Mouse (Mus musculus) granulocyte monocyte progenitor cell, adult 5-6 weeks (primary cell): ENCODE results near the gene Rbm38. TPM values are rescaled to one million over a fixed set of nuclear protein-coding genes. Genes with fewer than 3 reads are reported as not detected.
A peak's percentile ranks its signal among the peaks of the same experiment; 100 is the strongest.

Experiments used
- ATAC-seq: replicated peaks from 2 replicates; pipeline ENCODE4 v1.8.0; 2016; ENCODE audit warnings: mild to moderate bottlenecking, moderate TSS enrichment, inconsistent platforms; ENCODE audit not compliant: poor library complexity, severe bottlenecking
- total RNA-seq, 2 experiments: library from RNA; stranded (forward) in 1 of 2; stranded (reverse) in 1 of 2; fragments of 200-712, 200-1000 nt in 1 of 2; fragments of >200 nt in 1 of 2; fragmentation: Nextera tagmentation in 1 of 2; gene quantifications; 2 replicates each; pipeline ENCODE4 v1.2.3; 2014 to 2017

The Rbm38 gene
- total RNA-seq, 2 experiments from 2014 or later, result 60.4 to 197 TPM

GRCm38 (mm10) chr2:173053846-173054245 lies 33.5 kb downstream of the Rbm38 start:
- no peak for ATAC-seq

- 0 out of 2 replicates have a peak, but pooled peaks have one; percentile 7 for ATAC-seq
These were observed 36.1 kb downstream of the Rbm38 start for GRCm38 (mm10) chr2:173056303-173056881.

DNA sequence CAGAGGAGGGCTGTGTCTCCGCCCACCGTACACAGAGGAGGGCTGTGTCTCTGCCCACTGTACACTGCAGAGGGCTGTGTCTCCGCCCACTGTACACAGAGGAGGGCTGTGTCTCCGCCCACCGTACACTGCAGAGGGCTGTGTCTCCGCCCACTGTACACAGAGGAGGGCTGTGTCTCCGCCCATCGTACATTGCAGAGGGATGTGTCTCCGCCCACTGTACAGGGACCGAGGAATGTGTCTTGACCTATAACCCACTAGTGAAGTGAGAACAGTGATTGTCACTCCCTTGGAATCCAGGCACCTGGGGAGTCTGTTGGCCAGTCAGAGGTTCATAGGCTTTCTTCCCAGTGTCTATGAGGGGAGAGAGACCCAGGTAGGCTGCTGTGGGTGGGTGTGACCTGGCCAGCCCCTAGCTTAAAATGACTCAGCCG lies 36.6 kb downstream of the Rbm38 start:
- ATAC-seq, result peak; percentile 64

GRCm38 (mm10) chr2:173057623-173058022 lies 37.3 kb downstream of the Rbm38 start:
- no peak for ATAC-seq

GRCm38 (mm10) chr2:173058263-173058662 lies 38.0 kb downstream of the Rbm38 start:
- no peak for ATAC-seq

- no peak for ATAC-seq
These were observed 40.2 kb downstream of the Rbm38 start for GRCm38 (mm10) chr2:173060450-173060849.

DNA sequence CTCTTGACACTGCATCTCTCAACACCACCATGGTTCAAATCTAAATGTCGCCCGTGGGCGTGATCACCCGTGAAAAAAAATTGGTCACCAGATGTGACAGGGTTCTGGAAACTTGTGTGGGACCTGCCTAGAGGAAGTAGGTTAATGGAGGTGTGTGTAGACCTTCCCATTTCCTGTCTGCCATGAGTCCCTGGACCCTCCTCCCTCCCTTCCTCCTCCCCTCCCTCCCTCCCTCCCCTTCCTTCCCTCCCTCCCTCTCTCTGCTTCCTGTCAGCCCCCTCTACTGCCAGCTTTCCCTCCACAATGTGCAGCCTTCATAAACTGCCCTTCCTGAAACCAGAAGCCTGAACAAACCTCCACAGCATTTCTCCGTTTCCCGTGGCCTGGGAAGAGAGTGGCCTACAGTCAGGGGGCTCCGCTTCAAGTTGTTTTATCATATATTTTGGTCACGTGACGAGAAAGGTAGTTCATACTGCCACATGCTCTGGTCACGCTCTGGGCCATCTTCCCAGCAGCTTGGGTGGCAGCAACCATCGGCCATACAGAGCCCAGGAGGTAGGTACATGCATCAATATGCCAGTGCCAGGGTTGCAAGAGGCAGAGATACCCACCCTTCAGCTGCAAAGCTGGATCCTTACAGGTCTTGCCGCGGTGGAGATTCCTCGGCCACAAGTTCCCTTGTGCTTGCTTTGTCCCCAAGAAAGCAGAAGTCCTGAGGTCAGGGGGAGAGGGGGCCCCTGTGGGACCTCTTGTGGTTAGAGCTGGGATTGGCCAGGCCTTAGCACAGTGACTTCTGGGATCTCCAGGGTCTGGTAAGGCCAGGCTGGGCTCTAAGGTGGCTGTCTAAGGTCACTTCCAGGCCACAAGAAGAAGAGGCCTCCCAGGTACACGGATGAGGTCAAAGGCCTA lies 41.4 kb downstream of the Rbm38 start:
- ATAC-seq, result peak; percentile 82

GRCm38 (mm10) chr2:173063219-173063618 lies 42.9 kb downstream of the Rbm38 start:
- ATAC-seq, result no peak

DNA sequence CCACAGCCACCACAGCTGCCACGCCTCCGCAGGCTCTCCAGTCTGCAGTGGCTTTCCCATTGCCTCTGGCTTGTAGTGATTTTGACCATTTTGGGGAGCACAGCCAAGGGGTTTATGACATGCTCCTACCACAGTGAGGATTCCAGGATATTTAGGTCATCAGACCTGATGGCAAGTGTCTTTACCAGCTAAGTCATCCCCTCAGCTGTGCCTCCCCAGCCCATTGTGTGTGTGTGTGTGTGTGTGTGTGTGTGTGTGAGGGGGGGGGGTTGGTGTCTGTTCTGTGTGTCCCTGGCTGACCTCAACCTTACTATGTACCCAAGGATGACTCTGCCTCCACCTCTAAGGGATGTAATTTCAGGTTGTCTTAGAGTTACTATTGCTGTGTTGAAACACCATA lies 44.6 kb downstream of the Rbm38 start:
- ATAC-seq, result no peak

- ATAC-seq, result peak; percentile 99
These were observed 52.6 kb downstream of the Rbm38 start for GRCm38 (mm10) chr2:173072948-173073347.

DNA sequence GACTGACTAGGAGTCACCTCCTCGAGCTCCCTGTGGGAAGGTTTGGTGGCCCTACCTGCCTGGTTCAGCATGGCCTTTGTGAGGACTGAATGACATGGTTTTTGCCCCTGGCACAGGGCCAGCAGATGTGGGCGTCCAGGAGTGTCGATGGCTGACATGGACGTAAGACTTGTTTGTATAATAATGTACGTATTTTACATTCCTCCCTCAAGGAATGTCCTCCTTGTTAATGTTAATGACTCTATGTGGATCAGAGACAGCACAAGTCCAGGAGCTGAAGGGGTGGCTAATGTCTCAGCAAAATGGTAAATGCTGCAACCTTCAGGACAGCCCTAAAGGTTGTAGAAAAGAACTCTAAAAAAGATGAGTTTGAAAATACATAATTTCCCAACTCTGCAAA lies 53.4 kb downstream of the Rbm38 start:
- 0 out of 2 replicates have a peak, but pooled peaks have one; percentile 1 for ATAC-seq

DNA sequence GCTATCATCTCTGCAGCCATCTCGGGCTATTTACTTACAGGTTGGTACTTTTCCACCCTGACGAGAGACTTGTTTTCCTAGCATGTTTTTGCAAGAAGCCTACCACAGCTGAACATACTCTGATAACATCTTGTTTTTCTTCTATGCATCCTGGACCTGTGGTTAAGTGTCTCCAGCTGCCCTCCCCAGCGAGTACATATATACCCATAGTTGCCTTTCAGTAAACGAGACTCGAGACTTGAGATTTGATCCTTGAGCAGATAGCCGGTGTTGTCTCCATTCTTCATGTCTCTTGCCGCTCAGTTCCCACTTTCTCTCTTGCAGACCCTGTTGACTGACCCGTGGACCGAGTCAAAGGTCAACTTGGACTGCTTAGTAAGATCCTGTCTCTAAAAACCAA lies 56.6 kb downstream of the Rbm38 start:
- ATAC-seq, result no peak

- no peak for ATAC-seq
These were observed 59.7 kb downstream of the Rbm38 start for GRCm38 (mm10) chr2:173079766-173080549.

DNA sequence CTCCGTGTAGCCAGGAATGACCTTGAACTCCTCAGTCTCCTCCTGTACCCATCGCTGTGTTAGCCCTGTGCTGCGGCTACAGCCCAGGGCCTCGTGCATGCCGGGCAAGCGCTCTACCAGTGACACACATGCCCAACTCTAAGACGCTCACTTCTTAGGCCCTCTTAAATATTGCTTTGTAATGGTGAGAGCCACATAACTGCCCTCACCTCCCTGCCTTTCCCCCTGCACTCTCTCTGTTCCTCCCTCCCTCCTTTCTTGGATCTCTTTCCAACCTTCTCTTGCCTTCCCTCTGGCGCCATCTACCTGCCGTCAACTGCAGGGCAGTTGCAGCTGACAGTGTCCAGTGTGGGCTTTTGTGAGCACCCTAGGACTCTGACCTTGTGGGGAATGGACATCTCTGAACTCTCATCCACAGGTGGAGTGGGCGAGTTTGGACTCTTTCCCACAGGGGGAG lies 60.5 kb downstream of the Rbm38 start:
- peak; percentile 69 for ATAC-seq

DNA sequence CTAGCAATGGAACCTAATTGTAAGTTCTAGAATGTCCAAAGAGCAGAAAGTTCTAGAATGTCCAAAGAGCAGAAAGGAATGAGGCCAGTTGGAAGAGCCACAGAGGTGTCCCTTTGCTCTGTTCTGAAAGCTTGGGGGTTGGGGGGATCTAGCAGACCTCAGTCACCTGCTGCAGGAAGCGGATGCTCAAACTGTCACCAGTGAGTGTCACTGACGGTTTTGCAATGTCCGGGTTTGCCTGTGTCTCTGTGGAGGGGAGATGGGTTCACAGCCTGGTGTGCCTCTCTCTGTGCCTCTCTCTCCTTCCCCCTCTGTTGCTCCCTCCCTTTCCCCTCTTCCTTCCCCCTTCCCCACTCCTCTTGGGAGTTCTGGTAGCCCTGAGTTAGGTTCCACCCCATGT lies 62.4 kb downstream of the Rbm38 start:
- peak; percentile 59 for ATAC-seq

GRCm38 (mm10) chr2:173083106-173083505 lies 62.8 kb downstream of the Rbm38 start:
- ATAC-seq, result no peak

- ATAC-seq, result peak; percentile 79
These were observed 63.6 kb downstream of the Rbm38 start for GRCm38 (mm10) chr2:173083712-173084475.
